ENCODE assay signal across 16 mouse cellular contexts in the genomic region with DNA sequence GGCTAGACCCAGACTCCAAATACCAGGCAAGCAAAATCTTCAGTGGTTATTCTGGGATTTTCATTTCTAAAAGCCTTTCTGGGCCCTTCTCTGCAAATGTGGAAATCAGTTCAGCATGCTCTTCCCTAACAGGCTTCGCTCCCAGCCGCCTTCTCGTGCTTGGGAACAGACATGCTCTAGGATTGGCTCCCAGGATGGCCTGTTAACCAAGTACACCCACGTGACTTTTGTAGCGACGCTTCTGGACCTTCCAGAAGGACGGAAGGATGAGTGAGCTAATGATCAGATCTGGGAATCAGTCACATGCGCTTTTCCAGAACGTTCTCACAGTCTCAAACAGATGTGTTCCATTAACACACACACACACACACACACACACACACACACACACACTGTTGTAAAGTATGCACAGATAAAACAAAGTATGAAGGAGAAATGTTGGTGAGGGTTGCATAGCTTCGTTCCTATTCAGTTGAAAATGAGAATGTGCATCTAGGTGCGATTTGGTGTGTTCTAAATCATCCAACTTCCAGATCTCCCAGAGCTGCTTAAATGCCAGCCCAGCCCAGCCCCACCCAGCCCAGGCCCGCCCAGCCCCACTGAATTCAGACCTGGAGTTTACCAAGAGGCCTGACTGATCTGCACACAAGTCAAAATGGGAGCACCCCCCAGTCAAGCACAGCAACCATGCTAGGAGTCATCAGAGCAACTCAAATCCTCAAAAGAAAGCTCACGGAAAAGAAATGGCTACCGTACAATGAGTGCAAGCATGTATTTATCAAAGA.
DNase-seq lines count a peak whose midpoint lies in the region; ATAC-seq and TF ChIP-seq lines count a peak whose summit lies in the region.
"Had no signal": no experiment of that assay in that cellular context is flagged by ENCODE, and none has a peak within 500 bp of the region (broad histone marks: within the 10 kb centered on the region; RNA-seq: fewer than 3 reads in every experiment).

No protein-coding gene starts in this region.

- TF ChIP-seq EP300 in MEL (IDR thresholded peaks at IDR 0.05; ENCODE audit: low read depth in 1 of 2, low read length in 2 of 2), result 0 out of 4 replicates have a peak, but pooled peaks of 1 of the 2 experiments have one; percentile 12

- no peaks in the 10 kb centered on the region for H3K36me3 ChIP-seq in liver, embryonic 12.5 days
- H3K36me3 ChIP-seq in liver, embryonic 11.5 days (ENCODE audit: control insufficient read depth, insufficient read depth, low read length), result no peaks in the 10 kb centered on the region
- peaks cover 0 to 46% of the 10 kb centered on the region in 2 experiments; a peak in 2 of 4 replicates for H3K36me3 ChIP-seq in MEL (ENCODE audit: control insufficient read depth in 1 of 2, insufficient read depth in 2 of 2, low read length in 2 of 2)
- no peaks in the 10 kb centered on the region for H3K36me3 ChIP-seq in midbrain, embryonic 10.5 days
- H3K36me3 ChIP-seq: forebrain, embryonic 12.5 days; lung, embryonic 15.5 days; neural tube, embryonic 13.5 days had no signal

- peaks cover 40% of the 10 kb centered on the region for H3K4me1 ChIP-seq in liver, embryonic 12.5 days
- peaks cover 15% of the 10 kb centered on the region; the same call in 1 of the 2 replicates for H3K4me1 ChIP-seq in liver, embryonic 11.5 days (replicated peaks; ENCODE audit: control insufficient read depth, insufficient read depth, low read length)
- H3K4me1 ChIP-seq in MEL (ENCODE audit: control insufficient read depth in 1 of 2, insufficient read depth in 2 of 2, low read length in 2 of 2), result peaks cover 26 to 42% of the 10 kb centered on the region in 2 experiments
- no peaks in the 10 kb centered on the region; the same call in 1 of the 2 replicates for H3K4me1 ChIP-seq in midbrain, embryonic 10.5 days
- H3K4me1 ChIP-seq: forebrain, embryonic 12.5 days had no signal

- no peak for TF ChIP-seq RAD21 in MEL (IDR thresholded peaks at IDR 0.05; ENCODE audit: low read depth, low read length)

- TF ChIP-seq POLR2A in MEL (IDR thresholded peaks at IDR 0.05; ENCODE audit: control insufficient read depth in 1 of 2, insufficient read depth in 1 of 2, low read depth in 1 of 2, low read length in 2 of 2, poor library complexity in 1 of 2), result no peak

- peak; percentile 39 for DNase-seq in gastrocnemius, postnatal 14 days
- no peak for DNase-seq in gastrocnemius, adult 8-10 months (ENCODE audit: low spot score in 2 of 2)
- DNase-seq in liver, embryonic 11.5 days (ENCODE audit: low spot score), result no peak
- no peak for DNase-seq in MEL (ENCODE audit: low read depth, low spot score)
- DNase-seq in heart, postnatal 4 days, result peak; percentile 9
- DNase-seq in midbrain, embryonic 10.5 days (ENCODE audit: low spot score), result no peak
- DNase-seq in urinary bladder, adult 18-20 months (ENCODE audit: low spot score in 2 of 2), result no peak
- DNase-seq: cerebellum, adult 18-20 months; kidney, adult 8-10 months had no signal

- intact Hi-C loops in gastrocnemius, postnatal 14 days (cut with DNase I; ENCODE audit: low total_unique reads), result no loop called here

- no peaks in the 10 kb centered on the region for H3K79me2 ChIP-seq in MEL (ENCODE audit: control insufficient read depth, insufficient read depth, low read length, poor library complexity)

- peak overlapping the region; percentile 25 for H3K4me2 ChIP-seq in liver, embryonic 12.5 days
- H3K4me2 ChIP-seq in liver, embryonic 11.5 days, result no peak overlapping the region
- H3K4me2 ChIP-seq: forebrain, embryonic 12.5 days; lung, embryonic 15.5 days; neural tube, embryonic 13.5 days had no signal

- 71% methylated on average over 14 of the region's 14 CpGs for WGBS in liver, embryonic 12.5 days (ENCODE audit: insufficient replicate concordance)
- WGBS in liver, embryonic 11.5 days, result 76% methylated on average over 14 of the region's 14 CpGs
- WGBS in midbrain, embryonic 10.5 days, result 88% methylated on average over 14 of the region's 14 CpGs

- no peak for TF ChIP-seq CTCF in MEL (IDR thresholded peaks at IDR 0.05 in 2 of 3, conservative IDR thresholded peaks at IDR 0.05 in 1 of 3; ENCODE audit: control insufficient read depth in 1 of 3, insufficient read depth in 1 of 3, low read depth in 2 of 3, low read length in 3 of 3, poor library complexity in 1 of 3, severe bottlenecking in 1 of 3)

- 0 out of 2 replicates have a peak overlapping the region, but pooled peaks have one; percentile 37 for H3K9ac ChIP-seq in liver, embryonic 12.5 days
- no peak overlapping the region for H3K9ac ChIP-seq in liver, embryonic 11.5 days (ENCODE audit: low read depth, low read length)
- peak overlapping the region; percentile 79 for H3K9ac ChIP-seq in MEL (ENCODE audit: control insufficient read depth, low read depth, low read length, poor library complexity, severe bottlenecking)
- H3K9ac ChIP-seq: forebrain, embryonic 12.5 days; lung, embryonic 15.5 days; neural tube, embryonic 13.5 days had no signal

- peak overlapping the region; percentile 59; the same call in 1 of the 2 replicates for H3K27ac ChIP-seq in liver, embryonic 12.5 days
- no peak overlapping the region for H3K27ac ChIP-seq in liver, embryonic 11.5 days (ENCODE audit: low read depth, low read length)
- H3K27ac ChIP-seq in MEL (ENCODE audit: control insufficient read depth, low read depth, low read length), result peak overlapping the region; percentile 99
- H3K27ac ChIP-seq in midbrain, embryonic 10.5 days (replicated peaks), result no peak overlapping the region
- H3K27ac ChIP-seq: forebrain, embryonic 12.5 days; hindbrain, postnatal 0 days; layer of hippocampus, adult 2 months; lung, embryonic 15.5 days; neural tube, embryonic 13.5 days had no signal

- peak; percentile 76 for ATAC-seq in liver, embryonic 12.5 days
- ATAC-seq in liver, embryonic 11.5 days (replicated peaks; ENCODE audit: low FRiP score), result no peak
- ATAC-seq: hindbrain, postnatal 0 days; midbrain, embryonic 16.5 days had no signal

- no peak overlapping the region for H3K4me3 ChIP-seq in liver, embryonic 12.5 days
- H3K4me3 ChIP-seq in liver, embryonic 11.5 days (ENCODE audit: low read depth, low read length), result no peak overlapping the region
- H3K4me3 ChIP-seq in MEL (ENCODE audit: control insufficient read depth in 1 of 2, insufficient read depth in 1 of 2, low read depth in 2 of 2, low read length in 2 of 2), result no peak overlapping the region
- H3K4me3 ChIP-seq in midbrain, embryonic 10.5 days, result no peak overlapping the region
- H3K4me3 ChIP-seq: forebrain, embryonic 12.5 days; layer of hippocampus, adult 2 months; lung, embryonic 15.5 days; neural tube, embryonic 13.5 days had no signal

- H3K9me3 ChIP-seq in liver, embryonic 12.5 days (replicated peaks), result 0 out of 2 replicates have a peak, but pooled peaks cover 3% of the 10 kb centered on the region
- no peaks in the 10 kb centered on the region for H3K9me3 ChIP-seq in liver, embryonic 11.5 days (ENCODE audit: control insufficient read depth, low read length)
- H3K9me3 ChIP-seq in MEL (replicated peaks; ENCODE audit: insufficient read depth, low read length), result no peaks in the 10 kb centered on the region
- no peaks in the 10 kb centered on the region for H3K9me3 ChIP-seq in midbrain, embryonic 10.5 days (replicated peaks)
- H3K9me3 ChIP-seq: forebrain, embryonic 12.5 days; lung, embryonic 15.5 days; neural tube, embryonic 13.5 days had no signal

- H3K27me3 ChIP-seq in liver, embryonic 12.5 days (replicated peaks), result peaks cover 20% of the 10 kb centered on the region; the same call in 1 of the 2 replicates
- H3K27me3 ChIP-seq in liver, embryonic 11.5 days (replicated peaks; ENCODE audit: control insufficient read depth, insufficient read depth, low read length), result 0 out of 2 replicates have a peak, but pooled peaks cover 5% of the 10 kb centered on the region
- no peaks in the 10 kb centered on the region for H3K27me3 ChIP-seq in MEL (ENCODE audit: control insufficient read depth in 1 of 2, insufficient read depth in 2 of 2, low read length in 2 of 2)
- H3K27me3 ChIP-seq in midbrain, embryonic 10.5 days (ENCODE audit: low read depth, poor library complexity, severe bottlenecking), result no peaks in the 10 kb centered on the region
- H3K27me3 ChIP-seq: forebrain, embryonic 12.5 days; lung, embryonic 15.5 days; neural tube, embryonic 13.5 days had no signal

TF ChIP-seq in MEL, 35 proteins besides CTCF, POLR2A, EP300 and RAD21:
- TF ChIP-seq MAX (IDR thresholded peaks at IDR 0.05; ENCODE audit: low read length) (peak; percentile 65), GATA1 (IDR thresholded peaks at IDR 0.05; ENCODE audit: low read depth, low read length) (no peak), USF1 (IDR thresholded peaks at IDR 0.05; ENCODE audit: low read depth, low read length) (peak; percentile 52), GABPA (IDR thresholded peaks at IDR 0.05; ENCODE audit: low read depth, low read length) (no peak; the same call in 1 of the 2 replicates)

Comparison
In these comparisons a context has a peak if more than half of its experiments do, and no peak if none do; other contexts are left out.
1. DNase-seq: peak in gastrocnemius, postnatal 14 days (single experiment) and heart, postnatal 4 days (single experiment); none in gastrocnemius, adult 8-10 months (0 of 2), liver, embryonic 11.5 days (single experiment), MEL (single experiment), midbrain, embryonic 10.5 days (single experiment) and urinary bladder, adult 18-20 months (0 of 2).
2. H3K27ac ChIP-seq: peak in liver, embryonic 12.5 days (single experiment) and MEL (single experiment); none in liver, embryonic 11.5 days (single experiment) and midbrain, embryonic 10.5 days (single experiment).